Mouse (Mus musculus): ENCODE measurements around the gene Olfr374.
A peak's percentile ranks its signal among the peaks of the same experiment; 100 is the strongest.
"Not testable (repeated sequence)": the region's sequence is repeated elsewhere in the genome, so short reads cannot be mapped to it uniquely, and the experiment has no call there.

Gene Olfr374

DNA sequence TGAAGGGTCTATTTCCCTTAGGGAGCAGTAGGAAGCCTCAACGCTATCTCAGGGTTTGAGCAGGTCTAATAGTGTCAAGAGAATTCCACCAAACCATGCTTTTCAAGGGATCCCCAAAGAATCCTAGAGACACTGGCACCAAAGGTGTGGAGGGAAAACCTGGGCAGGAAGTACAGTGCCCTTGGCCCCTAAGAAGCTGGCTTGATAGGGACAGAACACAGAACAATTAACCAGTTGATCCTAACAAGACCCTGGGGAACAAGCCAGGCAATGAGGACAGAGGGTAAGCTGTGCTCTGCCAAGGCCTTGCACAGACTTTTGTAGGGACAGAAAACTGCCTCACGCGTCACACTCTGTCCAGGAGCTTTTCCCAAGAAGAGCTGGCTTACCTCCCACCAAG is at the start of gene Olfr374:
TSS of gene Olfr374 (plus strand) at position 301 of the 400 bp plus-strand sequence.
- DNase-seq, result peak; percentile 12

GRCm38 (mm10) chr8:72057643-72058042 is 49.2 kb upstream of the Olfr374 start:
- not testable (repeated sequence) for DNase-seq

DNA sequence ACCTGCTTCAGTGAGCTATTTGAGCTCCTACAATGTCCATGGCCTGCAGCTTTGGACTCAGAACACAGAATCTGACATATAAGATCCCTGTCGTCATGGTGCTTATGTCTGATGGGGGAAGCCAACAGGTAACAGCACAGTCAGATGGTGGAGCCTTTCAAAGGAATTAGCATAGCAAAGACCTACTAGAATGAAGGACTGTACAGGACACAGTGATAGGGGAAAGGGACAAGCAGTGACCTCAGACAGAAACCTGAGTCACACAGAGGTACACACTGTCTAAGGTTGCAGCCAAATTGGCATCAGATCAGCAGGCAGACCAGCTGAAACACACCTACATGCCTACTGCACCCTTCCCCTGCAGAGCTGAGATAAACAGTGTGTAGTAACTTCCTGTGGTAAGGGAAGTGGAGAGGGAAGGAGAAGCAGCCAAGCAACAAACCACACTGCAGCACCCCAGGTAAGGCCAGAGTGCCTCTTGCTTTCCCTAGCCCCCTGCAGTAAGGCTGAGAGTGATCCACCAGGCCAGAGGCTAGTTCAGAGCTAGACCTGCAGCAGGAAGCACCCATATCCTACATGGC is 39.9 kb upstream of the Olfr374 start:
- not testable (repeated sequence) for DNase-seq

DNA sequence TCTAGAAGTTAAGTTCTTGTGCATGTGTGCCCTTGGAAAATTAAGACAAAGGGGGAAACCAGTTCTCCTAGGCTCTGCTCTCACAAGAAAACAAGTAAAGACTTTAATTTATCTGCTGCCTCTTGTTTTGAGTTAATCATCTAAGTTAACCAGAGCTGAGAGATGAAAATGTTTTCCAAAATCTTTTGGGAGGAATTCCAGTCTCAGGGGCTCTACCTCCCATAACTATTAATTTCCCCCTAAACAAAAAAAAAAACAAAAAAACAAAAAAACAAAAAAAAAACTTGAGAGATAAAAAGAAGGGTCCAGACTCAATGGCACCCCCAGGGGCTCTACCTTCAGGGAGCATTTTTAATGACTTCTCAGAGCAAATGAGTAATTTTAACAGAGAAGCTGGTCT is 24.0 kb upstream of the Olfr374 start, which contains the start of gene Olfr373:
TSS of gene Olfr373 (plus strand) at position 301 of the 400 bp plus-strand sequence.
- not testable (repeated sequence) for DNase-seq

GRCm38 (mm10) chr8:72084744-72085143 is 22.1 kb upstream of the Olfr374 start:
- no peak for DNase-seq

GRCm38 (mm10) chr8:72087611-72088010 is 19.2 kb upstream of the Olfr374 start:
- not testable (repeated sequence) for DNase-seq

GRCm38 (mm10) chr8:72096721-72097120 is 10.1 kb upstream of the Olfr374 start:
- DNase-seq, result not testable (repeated sequence)

- DNase-seq, result peak; percentile 91
These were observed 7.3 kb upstream of the Olfr374 start for GRCm38 (mm10) chr8:72099377-72100103.

GRCm38 (mm10) chr8:72105165-72105564 is 1.7 kb upstream of the Olfr374 start:
- peak; percentile 40 for DNase-seq

- DNase-seq, result peak; percentile 29
These were observed 4.0 kb downstream of the Olfr374 start for GRCm38 (mm10) chr8:72110876-72111275.

- DNase-seq, result peak; percentile 22
These were observed 5.6 kb downstream of the Olfr374 start for GRCm38 (mm10) chr8:72112486-72112885.

DNA sequence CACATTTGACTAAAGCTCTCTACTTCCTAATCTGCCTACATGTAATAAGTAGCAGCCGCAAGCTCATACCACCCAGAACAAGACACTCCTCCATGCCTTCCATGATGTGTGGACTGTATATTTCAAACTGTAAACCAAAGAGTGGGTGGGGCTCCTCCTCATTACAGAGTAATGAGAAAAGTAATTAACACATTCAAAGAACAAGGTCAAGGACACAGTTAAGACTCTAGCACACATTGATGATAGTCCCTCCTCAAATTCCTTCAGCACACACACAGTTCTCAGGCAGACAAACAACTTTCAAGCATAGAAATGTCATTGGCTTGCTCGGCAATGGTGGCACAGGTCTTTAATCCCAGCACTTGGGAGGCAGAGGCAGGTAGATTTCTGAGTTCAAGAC is 8.4 kb downstream of the Olfr374 start:
- peak; percentile 28 for DNase-seq

DNA sequence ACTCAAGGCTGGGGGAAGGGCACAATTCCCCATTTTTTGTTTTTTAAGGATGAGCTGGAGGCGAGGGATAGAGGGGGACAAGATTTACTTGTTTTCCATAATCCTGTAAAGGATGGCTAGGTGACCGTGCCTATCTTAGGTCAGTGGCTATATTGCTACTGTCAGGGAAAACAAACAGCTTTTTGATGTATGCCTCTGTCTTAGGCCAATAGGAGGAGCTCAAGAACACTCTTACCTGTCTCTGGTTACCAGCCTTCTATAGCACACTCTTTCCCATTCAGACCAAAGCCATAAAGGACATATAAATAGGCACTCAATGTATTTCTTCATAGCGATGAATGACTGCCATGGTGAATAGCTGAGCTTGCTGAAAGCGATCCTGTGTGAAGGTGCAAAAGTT is 11.8 kb downstream of the Olfr374 start:
- DNase-seq, result peak; percentile 11

DNA sequence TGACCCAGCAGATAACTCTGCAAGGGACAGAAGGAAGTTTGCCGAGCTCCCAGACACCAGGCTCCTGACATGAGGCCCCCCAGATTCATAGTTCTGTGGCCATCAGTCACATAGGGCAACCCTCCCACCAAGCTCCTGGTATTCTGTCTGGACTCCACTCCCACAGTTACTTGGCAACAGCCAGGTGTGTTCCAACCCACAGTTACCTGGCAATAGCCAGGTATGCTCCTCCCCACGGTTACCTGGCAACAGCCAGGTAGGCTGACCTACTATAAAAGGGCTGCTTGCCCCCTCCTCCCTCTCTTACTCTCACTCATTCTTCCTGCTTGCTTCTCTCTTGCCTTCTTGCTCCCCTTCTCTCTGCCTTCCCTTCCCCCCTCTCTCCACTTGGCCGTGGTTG is 14.6 kb downstream of the Olfr374 start:
- peak; percentile 64 for DNase-seq

GRCm38 (mm10) chr8:72121997-72122396 is 15.2 kb downstream of the Olfr374 start:
- DNase-seq, result peak; percentile 3

DNA sequence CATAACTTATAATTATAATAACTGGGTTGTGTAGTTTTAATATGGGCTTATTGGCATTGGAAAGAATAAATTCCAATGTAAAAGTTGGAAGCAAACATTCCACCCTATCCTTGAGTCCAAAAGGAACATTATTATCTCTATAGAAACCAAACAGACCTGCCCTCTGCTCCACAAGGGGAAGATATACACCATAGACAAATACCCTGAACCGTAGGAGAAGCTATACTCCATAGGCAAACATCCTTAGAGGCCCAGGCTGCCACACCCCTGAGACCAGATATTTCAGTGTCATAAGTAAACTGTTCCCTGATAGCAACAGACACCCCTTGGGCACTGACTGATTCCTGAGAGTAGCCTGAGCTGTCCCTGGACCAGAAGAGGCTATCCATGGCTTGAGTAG is 21.0 kb downstream of the Olfr374 start:
- DNase-seq, result peak; percentile 3

- peak; percentile 97 for DNase-seq
These were observed 24.4 kb downstream of the Olfr374 start for GRCm38 (mm10) chr8:72131251-72131650.

DNA sequence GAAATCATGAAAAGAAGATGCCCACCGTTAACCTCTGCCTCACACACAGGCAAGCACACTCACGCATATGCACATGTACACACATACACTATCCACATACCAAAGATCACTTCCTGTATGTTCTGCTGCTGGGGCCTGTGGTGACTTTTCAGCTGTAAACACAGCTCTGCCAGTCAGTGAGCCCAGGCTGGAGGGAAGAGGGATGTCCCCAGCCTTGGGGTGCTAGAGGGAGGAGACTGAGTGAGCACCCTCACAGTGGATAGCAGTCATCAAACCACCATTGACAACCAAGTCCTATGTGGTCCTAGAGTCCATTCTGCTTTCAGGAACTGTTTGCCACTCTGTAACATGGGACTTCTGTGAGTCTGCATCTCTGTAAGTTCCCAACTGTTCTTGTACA is 25.1 kb downstream of the Olfr374 start:
- peak; percentile 86 for DNase-seq

- peak; percentile 46 for DNase-seq
These were observed 25.6 kb downstream of the Olfr374 start for GRCm38 (mm10) chr8:72132417-72132816.

DNA sequence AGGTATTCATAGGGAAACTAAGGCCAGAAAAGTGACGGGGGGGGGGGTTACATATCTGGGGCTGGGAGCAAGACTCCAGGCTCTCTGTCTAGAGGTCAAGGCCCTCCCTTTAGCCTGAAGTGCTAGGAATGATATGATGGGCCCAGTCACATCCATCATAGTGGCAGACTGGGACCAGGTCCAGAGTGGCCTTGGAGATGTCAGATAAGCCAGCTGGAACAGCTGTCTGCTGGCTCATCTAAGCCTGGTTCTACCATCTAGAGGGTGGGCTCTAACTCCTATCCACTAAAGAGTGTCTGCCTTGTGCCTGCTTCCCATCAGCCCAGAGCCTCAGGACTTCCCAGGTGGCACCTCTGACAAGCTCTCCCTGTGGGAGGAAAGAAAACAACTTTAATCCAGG is 26.1 kb downstream of the Olfr374 start:
- peak; percentile 80 for DNase-seq

GRCm38 (mm10) chr8:72133507-72133906 is 26.7 kb downstream of the Olfr374 start:
- DNase-seq, result peak; percentile 89

DNA sequence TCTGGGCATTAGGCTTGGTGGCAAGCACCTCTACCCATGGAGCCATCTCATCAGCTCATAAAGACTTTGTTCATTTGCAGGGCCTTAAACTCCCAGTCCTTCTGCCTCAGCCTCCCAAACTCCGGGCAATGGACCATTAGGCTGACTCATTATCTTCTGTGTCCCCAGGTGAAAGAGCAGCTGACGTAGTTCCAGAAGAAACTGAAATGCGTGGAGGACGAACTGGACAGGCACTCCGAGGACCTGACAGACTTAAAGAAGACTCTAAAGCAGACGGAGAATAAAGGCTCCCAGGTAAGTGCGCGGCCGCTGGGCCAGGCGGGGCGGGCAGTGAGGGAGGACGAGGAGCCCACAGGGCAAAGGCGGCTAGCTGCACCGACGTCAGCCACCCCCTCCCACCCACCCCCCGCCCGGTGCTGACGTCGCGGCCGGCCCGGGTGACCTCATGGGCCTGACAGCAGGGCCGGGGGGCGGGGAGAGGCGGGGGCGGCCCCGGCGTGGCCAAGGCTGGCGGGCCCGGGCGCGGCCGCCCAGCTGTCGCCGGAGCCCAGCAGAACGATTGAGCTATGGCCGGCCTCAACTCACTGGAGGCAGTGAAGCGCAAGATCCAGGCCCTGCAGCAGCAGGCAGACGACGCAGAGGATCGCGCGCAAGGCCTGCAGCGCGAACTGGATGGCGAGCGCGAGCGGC is 28.1 kb downstream of the Olfr374 start, which contains the start of gene Tpm4:
TSS of gene Tpm4 (plus strand) at position 220 of the 690 bp plus-strand sequence.
- DNase-seq, result peak; percentile 99

DNA sequence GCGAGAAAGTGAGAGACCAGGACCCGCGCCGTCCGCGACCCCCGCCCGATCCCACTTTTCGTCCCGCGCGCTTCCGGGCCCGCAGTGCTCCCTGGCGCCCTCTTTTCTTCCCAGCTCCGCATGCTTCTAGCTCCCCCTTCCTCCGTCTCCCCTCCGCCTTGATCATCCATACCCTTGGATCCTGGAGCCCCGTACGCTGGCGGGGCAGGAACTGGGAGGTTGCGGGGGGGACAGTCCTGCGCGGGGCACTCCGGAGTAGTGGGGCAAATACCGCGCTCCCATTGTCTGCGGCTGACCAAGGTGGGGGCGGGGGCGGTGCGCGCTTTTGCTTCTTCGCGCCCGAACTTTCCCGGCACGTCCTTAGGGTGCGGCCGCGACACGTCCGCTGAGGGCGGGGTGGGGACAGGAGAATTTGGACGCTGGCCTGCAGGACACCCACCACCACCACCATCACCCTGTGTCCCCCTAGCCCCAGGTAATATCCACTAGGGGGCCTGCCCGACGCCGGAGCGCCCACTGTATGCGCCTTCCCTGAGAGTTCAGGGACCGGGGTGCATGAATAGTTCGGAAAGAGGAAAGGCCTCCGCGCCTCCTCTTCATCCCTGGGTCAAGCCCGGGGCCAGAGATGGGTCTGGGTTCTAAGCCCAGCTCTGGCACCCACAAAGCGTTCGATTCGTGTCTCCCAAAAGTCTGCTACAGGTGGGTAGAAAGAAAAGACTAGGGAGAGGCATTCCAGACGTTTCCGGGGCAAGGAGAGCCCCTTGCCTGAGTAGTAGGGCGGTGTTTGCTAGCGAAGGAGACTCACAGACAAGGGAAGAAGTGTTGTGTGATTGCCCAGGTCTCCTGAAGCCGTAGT is 28.8 kb downstream of the Olfr374 start:
- peak; percentile 97 for DNase-seq
